Mouse (Mus musculus): ENCODE measurements around the gene Trim8. TPM values are rescaled to one million over a fixed set of nuclear protein-coding genes. Genes with fewer than 3 reads are reported as not detected.

The Trim8 gene
- polyA plus RNA-seq, 1 experiment from 2014 or later, result 20.9 TPM

- 75% methylated on average over 6 of the region's 6 CpGs for WGBS
- DNase-seq (ENCODE audit: low spot score), result no peak
- H3K27ac ChIP-seq (replicated peaks), result no peak overlapping the region
- no peaks in the 10 kb centered on the region for H3K9me3 ChIP-seq
- no peak overlapping the region for H3K4me3 ChIP-seq
- H3K27me3 ChIP-seq (replicated peaks; ENCODE audit: low read depth, poor library complexity, severe bottlenecking), result no peaks in the 10 kb centered on the region
- H3K4me1 ChIP-seq, result peaks cover 32% of the 10 kb centered on the region
- H3K36me3 ChIP-seq (replicated peaks), result peaks cover 65% of the 10 kb centered on the region
Observed at GRCm38 (mm10) chr19:46466160-46466559, 35.3 kb upstream of the Trim8 start.

- H3K4me1 ChIP-seq, result peaks cover 41% of the 10 kb centered on the region
- H3K27me3 ChIP-seq (replicated peaks; ENCODE audit: low read depth, poor library complexity, severe bottlenecking), result no peaks in the 10 kb centered on the region
- WGBS, result 65% methylated on average over 3 of the region's 3 CpGs
- H3K27ac ChIP-seq (replicated peaks), result no peak overlapping the region
- H3K4me3 ChIP-seq, result no peak overlapping the region
- H3K9me3 ChIP-seq, result no peaks in the 10 kb centered on the region
- H3K36me3 ChIP-seq (replicated peaks), result peaks cover 57% of the 10 kb centered on the region
- no peak for DNase-seq (ENCODE audit: low spot score)
Observed at GRCm38 (mm10) chr19:46467051-46467503, 34.4 kb upstream of the Trim8 start.

DNA sequence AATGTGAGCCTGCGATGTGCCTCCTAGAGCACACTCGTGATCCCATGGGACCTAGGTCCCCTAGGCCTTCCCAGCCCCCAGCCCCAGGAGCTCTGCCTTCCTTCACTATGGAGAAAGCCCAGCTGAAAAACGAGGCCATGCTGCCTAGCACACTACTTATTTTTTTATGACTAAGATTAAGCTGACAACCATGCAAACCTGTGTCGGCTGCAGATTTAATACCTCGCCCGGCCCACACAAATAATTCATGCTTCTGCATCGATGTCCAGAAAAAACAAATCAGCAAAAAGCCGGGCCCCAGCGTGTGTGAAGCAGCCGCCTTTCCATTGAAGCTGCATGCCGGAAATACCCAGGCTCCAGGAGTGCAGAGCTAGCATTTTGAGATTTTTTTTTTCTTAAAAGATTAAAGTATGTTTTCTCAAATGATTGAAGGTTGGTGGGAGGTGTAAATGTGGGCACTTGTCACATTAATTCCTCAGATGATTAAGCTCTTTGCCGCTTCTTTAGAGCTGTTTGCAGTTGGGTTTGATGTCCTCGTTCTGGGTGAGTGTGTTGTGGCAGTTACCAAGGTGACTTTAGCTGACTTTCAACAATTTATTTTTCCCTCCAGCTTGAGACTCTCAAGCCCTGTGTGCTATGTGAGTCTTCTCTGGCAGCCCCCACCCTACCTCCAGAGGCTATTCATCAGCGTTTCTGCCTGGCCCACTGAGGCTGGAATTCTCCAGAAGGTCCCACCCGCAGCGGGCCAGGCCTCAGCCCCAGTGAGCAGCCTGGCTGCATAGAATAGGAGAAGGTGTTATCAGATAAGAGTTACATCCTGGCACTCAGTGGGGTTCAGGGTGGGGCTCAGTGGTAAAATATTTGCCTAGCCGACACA, 30.9 kb upstream of the Trim8 start:
- Histone ChIP-seq H3K27ac (replicated peaks) (peak overlapping the region; percentile 69), H3K27me3 (replicated peaks; ENCODE audit: low read depth, poor library complexity, severe bottlenecking) (no peaks in the 10 kb centered on the region), H3K4me3 (no peak overlapping the region), H3K4me1 (peaks cover 45% of the 10 kb centered on the region), H3K36me3 (replicated peaks) (peaks cover 64% of the 10 kb centered on the region), H3K9me3 (no peaks in the 10 kb centered on the region)
- WGBS, result 65% methylated on average over 17 of the region's 17 CpGs
- no peak for DNase-seq (ENCODE audit: low spot score)

- peaks cover 65% of the 10 kb centered on the region for H3K36me3 ChIP-seq (replicated peaks)
- peak overlapping the region; percentile 66 for H3K27ac ChIP-seq (replicated peaks)
- DNase-seq (ENCODE audit: low spot score), result peak; percentile 59
- no peaks in the 10 kb centered on the region for H3K27me3 ChIP-seq (replicated peaks; ENCODE audit: low read depth, poor library complexity, severe bottlenecking)
- no peaks in the 10 kb centered on the region for H3K9me3 ChIP-seq
- peaks cover 42% of the 10 kb centered on the region for H3K4me1 ChIP-seq
- WGBS, result 20% methylated on average over 10 of the region's 10 CpGs
- no peak overlapping the region for H3K4me3 ChIP-seq
Observed at GRCm38 (mm10) chr19:46471324-46472093, 30.0 kb upstream of the Trim8 start.

DNA sequence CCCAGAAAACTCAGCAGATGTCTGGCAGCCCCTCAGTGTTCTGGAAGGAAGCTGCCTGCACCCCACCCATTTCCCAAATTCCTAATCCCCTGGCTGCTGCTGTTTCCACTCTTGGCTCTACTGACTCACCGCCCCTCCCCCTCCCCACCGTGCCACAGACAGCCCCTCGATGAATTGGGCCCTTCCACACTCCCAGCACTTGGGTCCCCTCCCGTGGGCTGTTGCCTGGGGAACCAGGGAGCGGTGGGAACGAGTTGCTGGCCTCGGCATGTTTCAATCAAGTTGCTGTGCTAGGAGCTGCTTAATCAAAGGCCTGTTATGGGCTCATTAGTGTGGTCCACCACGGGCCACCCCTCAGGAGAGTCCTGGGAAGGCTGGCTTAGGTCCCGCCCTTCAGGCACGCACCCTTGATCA, 24.1 kb upstream of the Trim8 start:
- Histone ChIP-seq H3K4me1 (peaks cover 64% of the 10 kb centered on the region), H3K36me3 (replicated peaks) (peaks cover 73% of the 10 kb centered on the region)

DNA sequence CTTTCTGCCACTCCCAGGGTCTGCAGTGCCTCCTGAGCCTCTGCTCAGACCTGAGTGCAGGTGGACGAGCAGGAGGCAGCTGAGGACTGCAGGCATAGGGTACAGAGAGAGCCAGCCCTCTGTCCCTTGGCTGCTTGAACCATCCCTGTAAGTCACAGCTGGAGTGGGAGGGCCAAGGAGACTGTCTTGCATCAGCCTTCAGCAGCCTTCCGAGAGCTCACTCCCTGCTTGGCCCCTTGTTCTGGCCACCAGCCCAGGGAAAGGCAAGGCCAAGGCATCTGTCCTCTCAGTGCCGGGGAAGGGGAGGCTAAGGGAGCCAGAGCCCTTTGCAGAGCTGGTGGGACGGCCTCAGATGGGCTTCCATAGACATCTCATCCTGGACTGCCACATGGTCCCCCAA, 23.3 kb upstream of the Trim8 start:
- DNase-seq (ENCODE audit: low spot score), result no peak
- peak overlapping the region; percentile 59 for H3K27ac ChIP-seq (replicated peaks)
- 88% methylated on average over 4 of the region's 4 CpGs for WGBS
- no peaks in the 10 kb centered on the region for H3K9me3 ChIP-seq
- H3K27me3 ChIP-seq (replicated peaks; ENCODE audit: low read depth, poor library complexity, severe bottlenecking), result no peaks in the 10 kb centered on the region
- no peak overlapping the region for H3K4me3 ChIP-seq
- H3K4me1 ChIP-seq, result peaks cover 71% of the 10 kb centered on the region
- H3K36me3 ChIP-seq (replicated peaks), result peaks cover 70% of the 10 kb centered on the region

More for the DNA sequence above, 24.1 kb upstream of the Trim8 start:
- Histone ChIP-seq H3K27ac (replicated peaks) (no peak overlapping the region), H3K4me3 (no peak overlapping the region), H3K27me3 (replicated peaks; ENCODE audit: low read depth, poor library complexity, severe bottlenecking) (no peaks in the 10 kb centered on the region), H3K9me3 (no peaks in the 10 kb centered on the region)
- WGBS, result 44% methylated on average over 10 of the region's 10 CpGs
- no peak for DNase-seq (ENCODE audit: low spot score)

DNA sequence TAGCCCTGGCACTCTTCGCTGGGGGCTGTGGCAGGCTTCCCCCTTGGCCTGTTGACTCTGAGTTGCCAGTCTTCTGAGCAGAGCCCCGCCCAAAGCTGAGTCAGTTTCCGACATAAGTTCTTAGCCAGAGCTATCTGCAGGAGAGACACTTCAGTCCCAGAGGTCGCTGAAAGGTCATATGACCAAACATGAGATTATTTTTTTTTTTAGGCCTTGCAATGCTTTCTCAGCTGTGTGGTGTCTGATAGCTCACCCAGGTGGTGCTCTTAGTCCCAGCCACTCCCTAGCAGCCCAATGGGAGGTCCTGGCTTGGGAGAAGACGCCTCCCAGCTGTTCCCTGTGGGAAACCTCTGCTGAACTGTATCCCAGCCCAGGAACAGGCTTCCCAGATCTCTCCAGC, 22.7 kb upstream of the Trim8 start:
- Histone ChIP-seq H3K27me3 (replicated peaks; ENCODE audit: low read depth, poor library complexity, severe bottlenecking) (no peaks in the 10 kb centered on the region), H3K4me1 (peaks cover 76% of the 10 kb centered on the region), H3K4me3 (no peak overlapping the region), H3K9me3 (no peaks in the 10 kb centered on the region), H3K27ac (replicated peaks) (peak overlapping the region; percentile 69), H3K36me3 (replicated peaks) (peaks cover 68% of the 10 kb centered on the region)
- DNase-seq (ENCODE audit: low spot score), result no peak
- 68% methylated on average over 5 of the region's 5 CpGs for WGBS

DNA sequence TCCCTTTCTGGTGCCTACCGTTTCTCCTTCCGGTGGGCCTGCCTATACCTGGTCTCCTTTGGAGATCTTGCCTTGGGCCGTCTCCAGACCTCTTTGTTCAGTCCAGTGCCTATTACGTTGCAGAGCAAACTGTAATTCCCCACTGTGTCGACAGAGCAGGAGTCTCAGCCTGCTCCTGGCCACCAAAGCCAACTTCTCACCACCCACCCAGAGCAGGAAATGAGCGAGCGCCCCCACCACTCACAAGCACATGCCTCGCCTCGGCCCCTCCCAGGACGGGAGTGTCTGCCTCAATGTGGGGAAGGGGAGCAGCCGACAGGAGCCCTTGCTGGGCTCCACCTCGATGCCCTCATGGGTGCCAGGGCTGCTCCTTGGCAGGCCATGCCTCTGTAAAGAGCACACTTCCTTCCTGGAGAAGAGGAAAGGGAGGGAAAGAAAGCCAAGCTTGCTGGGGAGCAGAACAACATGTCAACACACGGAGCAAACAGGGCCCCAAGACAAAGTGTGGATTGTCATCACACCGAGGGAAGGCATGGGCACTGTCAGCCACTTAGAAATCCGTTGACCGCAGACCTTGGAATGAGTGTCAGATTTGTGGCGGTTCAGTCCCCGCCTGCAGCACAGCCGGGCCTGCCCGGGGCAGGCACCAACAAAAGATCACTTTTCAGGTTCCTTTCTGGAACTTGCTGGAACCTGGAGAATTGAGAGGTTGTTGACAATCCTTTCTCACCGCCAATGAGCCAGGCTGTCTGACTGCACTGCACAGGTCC, 22.0 kb upstream of the Trim8 start:
- H3K27ac ChIP-seq (replicated peaks), result peak overlapping the region; percentile 69
- WGBS, result 70% methylated on average over 21 of the region's 21 CpGs
- H3K36me3 ChIP-seq (replicated peaks), result peaks cover 68% of the 10 kb centered on the region
- no peak overlapping the region for H3K4me3 ChIP-seq
- H3K4me1 ChIP-seq, result peaks cover 83% of the 10 kb centered on the region
- no peaks in the 10 kb centered on the region for H3K9me3 ChIP-seq
- DNase-seq (ENCODE audit: low spot score), result no peak
- no peaks in the 10 kb centered on the region for H3K27me3 ChIP-seq (replicated peaks; ENCODE audit: low read depth, poor library complexity, severe bottlenecking)

DNA sequence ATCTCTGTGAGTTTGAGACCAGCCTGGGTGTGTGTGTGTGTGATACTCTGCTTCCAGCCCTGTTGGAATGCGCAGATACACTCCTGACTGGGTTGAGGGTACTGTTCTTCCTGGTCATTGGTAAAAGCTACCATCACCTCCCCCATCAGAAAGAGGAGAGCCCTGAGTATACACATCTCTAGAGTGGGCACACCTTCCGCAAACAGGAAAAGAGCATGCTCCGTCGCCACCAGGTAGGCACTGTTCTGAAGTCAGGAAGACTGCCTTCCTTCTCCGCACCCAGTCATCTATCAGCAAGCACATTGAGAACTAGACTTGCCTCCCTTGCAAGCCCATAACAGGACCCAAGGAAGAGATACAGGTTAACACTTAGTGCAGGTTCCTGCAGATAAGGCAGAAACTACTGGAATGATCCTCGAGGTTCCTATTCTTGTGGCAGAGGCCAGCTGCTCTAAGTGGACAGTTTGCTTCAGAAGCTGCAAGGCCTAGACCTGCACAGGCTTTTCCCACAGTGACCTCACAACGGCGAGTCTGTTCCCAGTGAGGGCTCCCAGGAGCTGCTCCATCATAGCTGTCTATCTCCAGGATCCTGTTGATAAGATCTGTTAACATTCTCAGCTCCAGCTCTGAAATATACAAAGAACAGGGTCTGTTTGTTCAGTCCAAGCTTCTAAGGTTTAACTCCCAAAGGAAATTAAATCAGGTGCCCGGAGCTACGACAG, 20.7 kb upstream of the Trim8 start:
- Histone ChIP-seq H3K27ac (replicated peaks) (peak overlapping the region; percentile 69), H3K27me3 (replicated peaks; ENCODE audit: low read depth, poor library complexity, severe bottlenecking) (no peaks in the 10 kb centered on the region), H3K36me3 (replicated peaks) (peaks cover 68% of the 10 kb centered on the region), H3K4me3 (no peak overlapping the region), H3K9me3 (no peaks in the 10 kb centered on the region), H3K4me1 (peaks cover 91% of the 10 kb centered on the region)
- WGBS, result 68% methylated on average over 10 of the region's 10 CpGs
- no peak for DNase-seq (ENCODE audit: low spot score)

GRCm38 (mm10) chr19:46481352-46481751, 20.1 kb upstream of the Trim8 start:
- no peak for DNase-seq (ENCODE audit: low spot score)
- Histone ChIP-seq H3K27me3 (replicated peaks; ENCODE audit: low read depth, poor library complexity, severe bottlenecking) (no peaks in the 10 kb centered on the region), H3K9me3 (no peaks in the 10 kb centered on the region), H3K27ac (replicated peaks) (peak overlapping the region; percentile 37; the same call in 1 of the 2 replicates), H3K36me3 (replicated peaks) (peaks cover 69% of the 10 kb centered on the region), H3K4me3 (no peak overlapping the region), H3K4me1 (peaks cover 95% of the 10 kb centered on the region)
- 22% methylated on average over 3 of the region's 3 CpGs for whole genome bisulfite sequencing

DNA sequence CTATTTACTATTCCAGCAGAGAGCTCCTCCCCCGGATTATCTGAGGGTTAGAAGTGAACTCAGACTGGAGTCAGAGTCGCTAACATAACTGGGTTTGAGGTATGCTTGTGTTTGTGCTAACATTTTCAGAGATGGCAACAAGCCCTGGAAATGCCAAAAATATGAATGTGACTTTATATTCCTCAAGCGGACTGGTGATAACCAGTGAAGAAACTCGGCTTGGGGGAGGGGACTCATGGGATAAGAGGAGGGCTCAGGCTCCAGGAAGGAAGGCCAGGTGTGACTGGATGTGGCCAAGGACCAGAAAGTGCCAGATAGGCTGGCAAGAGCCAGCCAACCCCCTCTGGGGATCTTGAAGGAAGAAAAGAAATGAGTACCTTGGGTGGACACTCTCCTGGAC, 19.7 kb upstream of the Trim8 start:
- Histone ChIP-seq H3K4me1 (peaks cover 99% of the 10 kb centered on the region), H3K27me3 (replicated peaks; ENCODE audit: low read depth, poor library complexity, severe bottlenecking) (no peaks in the 10 kb centered on the region), H3K36me3 (replicated peaks) (peaks cover 73% of the 10 kb centered on the region), H3K4me3 (no peak overlapping the region), H3K9me3 (no peaks in the 10 kb centered on the region), H3K27ac (replicated peaks) (peak overlapping the region; percentile 37)
- DNase-seq (ENCODE audit: low spot score), result no peak
- 23% methylated on average over 4 of the region's 4 CpGs for WGBS

Data from embryonic facial prominence, embryonic 10.5 days (tissue).